Mouse (Mus musculus) CH12.LX (cell line): ENCODE results near the gene Dync1i1. TPM values are rescaled to one million over a fixed set of nuclear protein-coding genes. Genes with fewer than 3 reads are reported as not detected.

Experiments
- DNase-seq: peaks from one replicate; pipeline ENCODE4 v3.0.0-alpha.2; 2013; ENCODE audit errors: extremely low read depth
- H3K27ac ChIP-seq: 2 replicates; pipeline ENCODE4 v1.5.1; 2012; ENCODE audit warnings: low read depth, mild to moderate bottlenecking, control low read depth, moderate library complexity; ENCODE audit not compliant: insufficient read depth
- H3K27me3 ChIP-seq: replicated peaks from 2 replicates; pipeline ENCODE3; 2012; ENCODE audit warnings: inconsistent platforms
- H3K36me3 ChIP-seq, 2 experiments: replicated peaks in 1 of 2; 2 replicates each; pipeline versions ENCODE3 to v1.6.1; 2012; ENCODE audit warnings: inconsistent platforms in 1 of 2, low read length in 1 of 2, mild to moderate bottlenecking in 1 of 2, mixed read lengths in 1 of 2, moderate library complexity in 1 of 2; ENCODE audit not compliant: control insufficient read depth in 1 of 2, insufficient read depth in 1 of 2
- H3K4me1 ChIP-seq, 2 experiments: 2 replicates each; pipeline ENCODE4 v1.6.1; 2012; ENCODE audit warnings: inconsistent platforms in 1 of 2, moderate library complexity in 1 of 2; ENCODE audit not compliant: insufficient read depth in 2 of 2, control insufficient read depth in 1 of 2
- H3K4me2 ChIP-seq: 2 replicates; pipeline ENCODE4 v1.6.1; 2012; ENCODE audit warnings: low read depth, mild to moderate bottlenecking, control low read depth; ENCODE audit not compliant: poor library complexity, insufficient read depth, severe bottlenecking
- H3K4me3 ChIP-seq, 3 experiments: fragments of 150-350 bp in 1 of 3; sonication (generic) in 1 of 3; replicated peaks in 1 of 3; 2 replicates each; pipeline versions ENCODE3 to v1.5.1; 2011 to 2012; ENCODE audit warnings: low read depth in 2 of 3, low read length in 2 of 3, mild to moderate bottlenecking in 2 of 3, moderate library complexity in 2 of 3, control low read depth in 1 of 3, improper control_type of control experiment in 1 of 3, inconsistent platforms in 1 of 3, mixed read lengths in 1 of 3; ENCODE audit not compliant: poor library complexity in 1 of 3
- H3K79me2 ChIP-seq: replicated peaks from 2 replicates; pipeline ENCODE4 v1.6.1; 2012; ENCODE audit warnings: mild to moderate bottlenecking, moderate library complexity; ENCODE audit not compliant: control insufficient read depth, poor library complexity, insufficient read depth, severe bottlenecking; ENCODE audit errors: extremely low read depth
- H3K9ac ChIP-seq: 2 replicates; pipeline ENCODE4 v1.6.1; 2012; ENCODE audit warnings: low read depth, mild to moderate bottlenecking, control low read depth, moderate library complexity; ENCODE audit not compliant: insufficient read depth
- H3K9me3 ChIP-seq: replicated peaks from 2 replicates; pipeline ENCODE3; 2012; ENCODE audit warnings: low read length, inconsistent platforms, mixed read lengths
- BHLHE40 ChIP-seq: IDR thresholded peaks from 2 replicates; pipeline ENCODE4 v1.6.1; 2011; ENCODE audit warnings: mild to moderate bottlenecking, low read depth, low read length, improper control_type of control experiment
- CHD1 ChIP-seq: IDR thresholded peaks from 2 replicates; pipeline ENCODE4 v1.6.1; 2012; ENCODE audit warnings: low read depth, low read length, improper control_type of control experiment, inconsistent platforms
- E2F4 ChIP-seq: IDR thresholded peaks from 2 replicates; pipeline ENCODE4 v1.6.1; 2011; ENCODE audit warnings: low read depth, low read length, improper control_type of control experiment; ENCODE audit not compliant: insufficient replicate concordance
- GABPA ChIP-seq: IDR thresholded peaks from 2 replicates; pipeline ENCODE4 v1.6.1; 2012; ENCODE audit warnings: low read depth, low read length, improper control_type of control experiment, inconsistent platforms; ENCODE audit not compliant: insufficient replicate concordance
- IRF4 ChIP-seq: IDR thresholded peaks from 2 replicates; pipeline ENCODE4 v1.6.1; 2014; ENCODE audit warnings: low read depth, mild to moderate bottlenecking, inconsistent platforms, low read length, improper control_type of control experiment
- MAX ChIP-seq: IDR thresholded peaks from 2 replicates; pipeline ENCODE4 v1.6.1; 2011; ENCODE audit warnings: low read length, improper control_type of control experiment
- MXI1 ChIP-seq: IDR thresholded peaks from 2 replicates; pipeline ENCODE4 v1.6.1; 2011; ENCODE audit warnings: mild to moderate bottlenecking, low read depth, low read length, improper control_type of control experiment
- NELFE ChIP-seq: IDR thresholded peaks from 2 replicates; pipeline ENCODE4 v1.6.1; 2011; ENCODE audit warnings: low read depth, low read length, improper control_type of control experiment
- NRF1 ChIP-seq: IDR thresholded peaks from 2 replicates; pipeline ENCODE4 v1.6.1; 2014; ENCODE audit warnings: low read depth, mild to moderate bottlenecking, inconsistent platforms, low read length, improper control_type of control experiment, moderate library complexity
- POLR2A ChIP-seq: IDR thresholded peaks from 2 replicates; pipeline ENCODE4 v1.6.1; 2011; ENCODE audit warnings: low read depth, mild to moderate bottlenecking, improper control_type of control experiment, low read length
- POLR2AphosphoS2 ChIP-seq: IDR thresholded peaks from 2 replicates; pipeline ENCODE4 v1.6.1; 2011; ENCODE audit warnings: low read depth, low read length, improper control_type of control experiment
- RAD21 ChIP-seq: IDR thresholded peaks from 2 replicates; pipeline ENCODE4 v1.6.1; 2011; ENCODE audit warnings: low read depth, mild to moderate bottlenecking, low read length, improper control_type of control experiment, moderate library complexity
- TCF12 ChIP-seq: IDR thresholded peaks from 2 replicates; pipeline ENCODE4 v1.6.1; 2014; ENCODE audit warnings: low read depth, mild to moderate bottlenecking, inconsistent platforms, low read length, improper control_type of control experiment
- USF1 ChIP-seq: IDR thresholded peaks from 2 replicates; pipeline ENCODE4 v1.6.1; 2014; ENCODE audit warnings: low read depth, mild to moderate bottlenecking, inconsistent platforms, low read length, improper control_type of control experiment
- USF2 ChIP-seq: conservative IDR thresholded peaks from 2 replicates; pipeline ENCODE4 v1.6.1; 2011; ENCODE audit warnings: low read depth, low read length, improper control_type of control experiment
- ZC3H11A ChIP-seq: IDR thresholded peaks from 2 replicates; pipeline ENCODE4 v1.6.1; 2012; ENCODE audit warnings: low read depth, mild to moderate bottlenecking, inconsistent platforms, low read length, improper control_type of control experiment
- ZMIZ1 ChIP-seq: IDR thresholded peaks from 2 replicates; pipeline ENCODE4 v1.6.1; 2012; ENCODE audit warnings: low read depth, mild to moderate bottlenecking, inconsistent platforms, low read length, improper control_type of control experiment
- ZNF384 ChIP-seq: IDR thresholded peaks from 2 replicates; pipeline ENCODE4 v1.6.1; 2012; ENCODE audit warnings: low read depth, low read length, improper control_type of control experiment, inconsistent platforms
- dilution Hi-C: fragments of 300-500 bp; cut with MboI; formaldehyde crosslinking; loops from 2 replicates; pipeline ENCODE4 v1.14.3; 2020; ENCODE audit warnings: low sequenced_read_pairs; ENCODE audit not compliant: extremely low pct_unique_long_range_greater_than_20kb, extremely low pct_ligation_motif_present
- in situ Hi-C: fragments of 300-500 bp; cut with MboI; formaldehyde crosslinking; loops from 3 replicates; pipeline ENCODE4 v1.14.3; 2019; ENCODE audit warnings: low sequenced_read_pairs, low pct_ligation_motif_present, low pct_unique_long_range_greater_than_20kb, mixed read lengths
- polyA plus RNA-seq: library from polyadenylated mRNA; unstranded; fragments of >175 nt; gene quantifications from 2 replicates; pipeline ENCODE4 v1.2.1, GENCODE M21; 2012; ENCODE audit warnings: low read depth; ENCODE audit not compliant: insufficient read length
- total RNA-seq, 2 experiments: library from RNA; depleted of rRNA; stranded (reverse); fragments of 300-350 nt in 1 of 2; fragments of >200 nt in 1 of 2; gene quantifications; 2 replicates each; pipeline ENCODE4 v1.2.3; 2012 to 2014

The Dync1i1 gene
- total and polyA plus RNA-seq, 3 experiments = not detected

DNA sequence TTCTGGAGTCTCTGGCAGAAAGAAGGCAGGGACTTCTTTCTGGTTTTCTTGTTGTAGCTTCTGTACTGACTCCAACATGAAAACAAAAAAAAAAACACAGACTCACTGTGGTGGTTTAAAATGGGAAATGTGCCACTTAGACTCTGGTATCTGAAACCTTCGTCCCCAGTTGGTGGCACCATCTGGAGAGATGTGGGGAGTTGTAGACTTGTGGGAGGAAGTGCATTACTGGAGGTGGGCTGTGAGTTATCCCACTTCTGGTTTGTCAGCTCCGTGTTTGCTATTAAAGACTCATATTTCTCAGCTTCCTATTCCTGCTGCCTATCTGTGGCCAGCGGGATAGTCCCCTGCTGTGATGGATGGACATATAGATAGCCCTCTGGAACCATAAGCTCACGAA, 351.8 kb downstream of the Dync1i1 start:
- TF ChIP-seq IRF4 (no peak), USF2 (no peak), CHD1 (no peak), RAD21 (no peak), E2F4 (no peak), MXI1 (no peak), ZMIZ1 (no peak), ZNF384 (no peak), POLR2A (no peak), MAX (no peak), ZC3H11A (no peak), NRF1 (no peak), BHLHE40 (no peak), USF1 (no peak), TCF12 (no peak), POLR2AphosphoS2 (no peak), NELFE (no peak), GABPA (no peak)
- TF ChIP-seq, all 38 proteins: peak for 0
- no peaks in the 10 kb centered on the region for H3K79me2 ChIP-seq
- H3K27ac ChIP-seq = no peak overlapping the region
- H3K27me3 ChIP-seq = no peaks in the 10 kb centered on the region
- no peak overlapping the region for H3K4me2 ChIP-seq
- dilution Hi-C loops = no loop called here
- no peaks in the 10 kb centered on the region for H3K36me3 ChIP-seq
- peaks cover 0 to 4% of the 10 kb centered on the region in 2 experiments; a peak in 2 of 4 replicates for H3K4me1 ChIP-seq
- H3K9ac ChIP-seq = no peak overlapping the region
- in situ Hi-C loops = no loop called here
- H3K4me3 ChIP-seq = no peak overlapping the region
- H3K9me3 ChIP-seq = no peaks in the 10 kb centered on the region
- DNase-seq = no peak

Other genes with a start within 250 kb of the Dync1i1 start
- gene Pdk4, start 229.3 kb upstream of the Dync1i1 start, total RNA-seq (2012; rRNA removed) = not detected in 2 replicates
- not detected in 2 replicates for gene Pdk4, start 229.3 kb upstream of the Dync1i1 start, total RNA-seq (2014; rRNA removed)
- not detected in 2 replicates for gene Pdk4, start 229.3 kb upstream of the Dync1i1 start, polyA plus RNA-seq